Mouse (Mus musculus): Measurements from ENCODE around the gene Ripor2. TPM values are rescaled to one million over a fixed set of nuclear protein-coding genes. Genes with fewer than 3 reads are reported as not detected.

Ripor2 gene
- total RNA-seq, 4 experiments from 2014 or later: 3.1 to 9.0 (median 4.5) TPM

DNA sequence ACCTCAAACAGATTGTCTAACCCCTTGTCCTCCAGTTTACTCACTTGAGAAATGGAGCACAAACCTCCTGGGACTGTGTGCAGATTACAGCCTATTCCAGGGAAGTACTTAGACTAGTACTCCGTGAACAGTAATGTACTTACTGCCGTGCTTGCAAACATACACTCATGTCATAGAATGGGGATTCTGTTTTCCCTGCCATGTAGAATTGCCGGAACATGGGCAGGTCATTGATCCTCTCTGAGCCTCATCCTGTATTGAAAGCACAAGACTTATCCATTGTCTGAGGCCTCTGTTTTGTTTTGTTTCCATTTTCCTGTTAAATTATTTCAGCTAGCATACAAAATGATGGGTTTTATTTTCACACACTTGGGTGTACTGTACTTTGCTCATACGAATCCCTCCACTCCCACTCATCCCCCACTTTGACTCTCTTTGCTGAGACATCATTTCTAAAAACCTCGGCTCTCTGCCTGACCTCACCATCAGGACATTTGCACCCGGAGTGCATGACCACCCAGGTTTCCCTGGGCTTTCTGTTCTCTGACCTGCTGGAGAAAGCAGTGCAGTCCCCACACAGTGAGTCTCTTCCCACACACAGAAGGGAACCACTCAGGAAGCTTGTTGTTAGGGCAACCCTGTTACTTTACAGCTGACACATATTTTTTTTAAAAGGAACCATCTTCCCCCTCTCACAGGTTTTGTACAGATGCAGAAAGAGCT, 35.2 kb downstream of the Ripor2 start:
- DNase-seq (ENCODE audit: low spot score in 2 of 2): no peak

DNA sequence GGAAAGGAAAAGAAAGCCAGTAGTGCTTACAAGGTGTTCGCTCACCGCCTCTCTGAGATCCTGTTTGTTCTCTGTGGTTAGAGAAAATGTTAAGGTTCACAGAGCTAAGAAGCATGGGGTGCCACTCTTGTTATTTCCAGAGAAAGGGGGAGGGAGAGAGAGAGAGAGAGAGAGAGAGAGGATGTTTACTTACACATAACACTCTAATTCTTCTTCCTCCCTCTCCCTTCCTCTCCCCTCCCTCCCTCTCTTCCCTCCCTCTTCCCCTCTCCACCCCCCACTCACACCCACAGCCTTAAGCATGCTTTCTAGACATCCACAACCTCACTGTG, 35.8 kb downstream of the Ripor2 start:
- DNase-seq (ENCODE audit: low spot score in 2 of 2): no peak

DNA sequence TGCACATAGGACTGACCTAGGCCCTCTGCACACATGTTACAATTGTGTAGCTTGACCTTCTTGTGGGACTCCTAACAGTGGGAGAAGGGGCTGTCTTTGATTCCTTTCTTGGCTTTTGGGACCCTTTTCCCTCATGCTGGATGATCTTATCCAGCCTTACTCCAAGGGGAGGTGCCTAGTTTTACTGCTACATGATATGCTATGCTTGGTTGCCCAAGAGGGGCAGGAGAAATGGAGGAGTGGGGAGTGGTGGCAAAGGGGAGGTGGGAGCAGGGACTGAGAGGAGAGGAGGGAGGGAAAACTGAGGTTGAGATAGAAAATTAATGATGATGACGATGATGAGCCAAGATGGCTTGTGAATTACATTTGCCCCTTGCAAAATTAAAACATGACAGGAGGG, 37.7 kb downstream of the Ripor2 start:
- no peak for DNase-seq (ENCODE audit: low spot score in 2 of 2)

GRCm38 (mm10) chr13:24620439-24620838, 38.5 kb downstream of the Ripor2 start:
- peak; percentile 25 to 34 for DNase-seq (ENCODE audit: low spot score in 2 of 2)

DNA sequence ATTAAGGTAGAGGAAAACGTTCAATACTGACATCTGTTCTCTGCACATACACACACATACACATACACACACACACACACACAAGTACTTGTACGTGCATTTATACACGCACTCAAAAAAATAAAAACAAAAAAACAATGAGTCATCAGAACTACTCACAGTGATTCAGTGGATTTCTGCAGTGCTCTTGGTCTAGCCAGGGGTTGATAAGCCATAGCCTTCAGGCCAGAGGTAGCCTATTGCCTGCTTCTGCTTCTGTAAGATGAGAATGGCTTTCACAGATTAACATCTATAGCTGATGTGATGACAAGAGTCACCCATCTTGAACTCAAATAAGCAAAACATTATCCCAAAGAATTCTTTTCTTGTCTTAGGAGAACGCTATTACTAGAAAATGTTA, 41.6 kb downstream of the Ripor2 start:
- DNase-seq (ENCODE audit: low spot score in 2 of 2): no peak

DNA sequence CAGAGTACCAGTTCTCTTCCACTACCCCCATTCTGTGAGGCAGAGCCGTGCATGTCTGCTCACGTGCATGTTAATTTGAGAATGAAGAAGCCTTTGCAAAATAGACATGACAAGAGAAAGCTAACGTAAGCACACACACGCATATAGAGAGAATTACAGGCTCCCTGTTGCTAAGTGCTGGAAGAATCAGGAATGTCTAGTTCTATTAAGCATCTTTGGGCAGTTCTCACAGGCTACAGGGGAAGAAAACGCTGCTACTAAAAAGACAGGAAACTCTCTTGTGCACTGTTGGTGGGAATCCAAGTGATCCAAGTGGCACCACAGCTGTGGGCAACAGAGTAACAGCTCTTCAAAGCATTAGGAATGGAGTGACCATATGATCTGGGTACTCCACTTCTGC, 43.1 kb downstream of the Ripor2 start:
- DNase-seq (ENCODE audit: low spot score in 2 of 2): no peak

- no peak for DNase-seq (ENCODE audit: low spot score in 2 of 2)
These were observed 44.9 kb downstream of the Ripor2 start for GRCm38 (mm10) chr13:24626698-24627436.

GRCm38 (mm10) chr13:24628192-24628591, 46.2 kb downstream of the Ripor2 start:
- DNase-seq (ENCODE audit: low spot score in 2 of 2): no peak

GRCm38 (mm10) chr13:24629073-24629621, 47.2 kb downstream of the Ripor2 start:
- DNase-seq (ENCODE audit: low spot score in 2 of 2): peak; percentile 41 to 43

DNA sequence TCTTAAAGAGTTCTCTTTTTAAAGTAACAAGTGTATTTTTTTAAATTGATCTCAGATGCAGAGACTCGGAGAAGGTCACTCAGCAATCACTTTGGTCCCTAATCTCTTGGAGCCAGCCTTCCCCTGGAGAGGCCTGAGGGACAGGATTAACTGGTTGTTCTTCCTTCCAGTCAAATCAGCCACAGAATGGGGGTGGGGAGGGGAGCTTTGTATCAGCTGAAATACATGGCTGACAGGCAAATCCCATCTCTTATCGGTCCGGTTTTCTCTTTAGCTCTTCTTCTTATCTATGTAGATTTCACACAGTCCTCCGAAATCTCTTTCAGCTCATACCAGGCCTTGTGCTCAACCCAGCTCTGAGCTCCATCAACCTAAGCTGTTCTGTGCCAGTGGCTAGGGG, 48.4 kb downstream of the Ripor2 start:
- no peak for DNase-seq (ENCODE audit: low spot score in 2 of 2)

DNA sequence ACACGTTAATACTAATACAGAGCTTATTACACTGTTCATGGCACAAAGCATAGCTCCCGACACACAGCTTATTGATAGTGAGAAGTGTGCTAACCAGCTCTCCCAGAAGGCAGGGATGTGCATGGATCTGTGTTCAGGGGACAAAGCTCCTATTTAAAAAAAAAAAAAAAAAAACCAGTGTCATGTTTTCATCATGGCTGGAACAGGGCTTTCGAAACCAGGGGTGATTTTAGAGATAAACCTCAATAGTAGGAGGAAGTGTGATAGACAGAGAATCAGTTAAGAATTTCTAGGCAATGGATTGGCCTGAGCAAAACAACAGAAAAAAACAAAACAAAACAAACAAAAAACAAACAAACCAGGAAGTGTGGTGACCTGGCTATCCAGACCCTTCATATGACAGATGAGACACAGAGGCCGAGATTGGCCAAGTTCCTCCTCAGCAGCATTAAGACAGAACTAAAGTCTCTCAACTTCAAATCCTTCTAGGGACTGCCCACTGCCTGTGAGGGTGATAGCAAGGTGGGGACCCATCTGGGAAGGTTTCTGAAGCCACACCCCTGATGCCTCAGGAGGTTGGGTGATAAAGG, 51.1 kb downstream of the Ripor2 start:
- DNase-seq (ENCODE audit: low spot score in 2 of 2): no peak

GRCm38 (mm10) chr13:24634346-24635120, 52.5 kb downstream of the Ripor2 start:
- DNase-seq (ENCODE audit: low spot score in 2 of 2): no peak

- no peak for DNase-seq (ENCODE audit: low spot score in 2 of 2)
These were observed 56.6 kb downstream of the Ripor2 start for GRCm38 (mm10) chr13:24638371-24639214.

- DNase-seq (ENCODE audit: low spot score in 2 of 2): no peak
These were observed 57.5 kb downstream of the Ripor2 start for GRCm38 (mm10) chr13:24639215-24640165.

- no peak for DNase-seq (ENCODE audit: low spot score in 2 of 2)
These were observed 58.2 kb downstream of the Ripor2 start for GRCm38 (mm10) chr13:24640166-24640560.

GRCm38 (mm10) chr13:24640836-24641385, 58.9 kb downstream of the Ripor2 start:
- DNase-seq (ENCODE audit: low spot score in 2 of 2): no peak

DNA sequence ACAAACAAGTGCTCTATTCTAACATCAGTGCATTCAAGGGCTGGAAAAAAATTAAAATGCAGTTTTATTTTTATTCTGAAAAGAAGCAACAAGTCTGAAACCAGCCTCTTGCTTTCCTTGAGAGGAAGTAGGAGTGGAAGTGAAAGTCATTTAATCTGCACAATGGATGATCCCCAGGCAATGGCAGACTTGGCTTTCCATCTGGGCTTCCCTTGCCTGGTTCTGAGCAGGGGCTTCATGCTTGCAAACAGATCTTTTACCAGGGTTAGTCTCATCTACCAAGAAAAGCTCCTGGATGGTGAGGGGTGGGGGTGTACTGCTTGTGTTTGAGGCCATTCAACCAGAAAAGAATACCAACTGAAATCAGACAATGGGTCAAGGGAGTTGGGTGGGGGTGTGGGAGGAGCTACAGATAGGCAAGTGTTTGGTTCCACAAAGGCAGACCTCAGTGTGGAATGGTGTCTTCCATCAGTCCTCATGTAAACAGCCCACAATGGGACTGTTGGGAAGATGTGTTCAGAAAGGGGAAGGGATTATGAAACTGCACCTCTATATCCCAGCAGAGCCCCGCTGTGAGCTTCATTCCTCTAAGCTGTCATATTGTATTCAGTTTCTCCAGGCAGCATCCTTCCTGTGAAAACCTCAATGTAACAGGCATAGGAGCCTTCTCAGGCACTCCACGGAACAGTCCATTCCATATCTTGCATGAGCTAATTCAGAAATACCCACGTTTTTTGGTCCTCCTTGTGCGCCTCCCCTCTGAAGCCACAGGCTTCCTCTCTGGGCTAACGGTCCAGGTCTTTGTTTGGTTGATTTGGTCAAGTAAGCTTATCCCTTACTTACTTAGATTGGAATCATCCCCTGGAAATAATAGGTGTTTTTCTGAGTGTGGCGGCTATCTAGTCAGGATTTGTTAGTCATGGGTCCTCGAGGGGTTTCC, 59.8 kb downstream of the Ripor2 start:
- DNase-seq (ENCODE audit: low spot score in 2 of 2): no peak

GRCm38 (mm10) chr13:24645146-24645545, 63.2 kb downstream of the Ripor2 start:
- DNase-seq (ENCODE audit: low spot score in 2 of 2): no peak

Data from gastrocnemius, adult 8-10 months (tissue).